Mouse (Mus musculus) MEL (cell line): ENCODE measurements around the gene Celf2. TPM values are rescaled to one million over a fixed set of nuclear protein-coding genes. Genes with fewer than 3 reads are reported as not detected.
"Not testable (repeated sequence)": the region's sequence is repeated elsewhere in the genome, so short reads cannot be mapped to it uniquely, and the experiment has no call there.

Experiments used
- DNase-seq: peaks from one replicate; pipeline ENCODE4 v3.0.0; 2011; ENCODE audit warnings: low read depth, low spot score
- H3K27ac ChIP-seq: 2 replicates; pipeline ENCODE4 v1.5.1; 2012; ENCODE audit warnings: low read depth, mild to moderate bottlenecking, control low read depth, low read length, moderate library complexity; ENCODE audit not compliant: control insufficient read depth
- H3K27me3 ChIP-seq, 2 experiments: fragments of 150-350 bp in 1 of 2; sonication (generic) in 1 of 2; 2 replicates each; pipeline ENCODE4 v1.6.1; 2012; ENCODE audit warnings: low read length in 2 of 2, mild to moderate bottlenecking in 2 of 2, improper control_type of control experiment in 1 of 2, moderate library complexity in 1 of 2; ENCODE audit not compliant: insufficient read depth in 2 of 2, control insufficient read depth in 1 of 2
- H3K36me3 ChIP-seq, 2 experiments: 2 replicates each; pipeline ENCODE4 v1.6.1; 2012 to 2014; ENCODE audit warnings: low read length in 2 of 2, improper control_type of control experiment in 1 of 2, inconsistent platforms in 1 of 2, mild to moderate bottlenecking in 1 of 2; ENCODE audit not compliant: insufficient read depth in 2 of 2, control insufficient read depth in 1 of 2
- H3K4me1 ChIP-seq, 2 experiments: fragments of 150-350 bp in 1 of 2; sonication (generic) in 1 of 2; 2 replicates each; pipeline ENCODE4 v1.6.1; 2012; ENCODE audit warnings: low read length in 2 of 2, improper control_type of control experiment in 1 of 2, mild to moderate bottlenecking in 1 of 2; ENCODE audit not compliant: insufficient read depth in 2 of 2, control insufficient read depth in 1 of 2
- H3K4me3 ChIP-seq, 2 experiments: fragments of 150-350 bp in 1 of 2; sonication (generic) in 1 of 2; 2 replicates each; pipeline ENCODE4 v1.5.1; 2012; ENCODE audit warnings: low read depth in 2 of 2, low read length in 2 of 2, mild to moderate bottlenecking in 2 of 2, moderate library complexity in 2 of 2, control low read depth in 1 of 2, improper control_type of control experiment in 1 of 2; ENCODE audit not compliant: control insufficient read depth in 1 of 2, insufficient read depth in 1 of 2
- H3K79me2 ChIP-seq: 2 replicates; pipeline ENCODE4 v1.6.1; 2012; ENCODE audit warnings: mild to moderate bottlenecking, low read length, moderate library complexity; ENCODE audit not compliant: control insufficient read depth, poor library complexity, insufficient read depth
- H3K9ac ChIP-seq: 2 replicates; pipeline ENCODE4 v1.6.1; 2012; ENCODE audit warnings: low read depth, mild to moderate bottlenecking, control low read depth, low read length, moderate library complexity; ENCODE audit not compliant: control insufficient read depth, poor library complexity, severe bottlenecking
- H3K9me3 ChIP-seq: fragments of 150-350 bp; sonication (generic); replicated peaks from 2 replicates; pipeline ENCODE4 v1.6.1; 2012; ENCODE audit warnings: mild to moderate bottlenecking, low read length, improper control_type of control experiment, moderate library complexity; ENCODE audit not compliant: insufficient read depth
- HCFC1 ChIP-seq: IDR thresholded peaks from 2 replicates; pipeline ENCODE4 v1.6.1; 2012; ENCODE audit warnings: low read depth, mild to moderate bottlenecking, inconsistent platforms, low read length, improper control_type of control experiment, moderate library complexity
- KAT2A ChIP-seq: conservative IDR thresholded peaks from 2 replicates; pipeline ENCODE4 v1.6.1; 2012; ENCODE audit warnings: low read depth, low read length, improper control_type of control experiment, inconsistent platforms
- MAFK ChIP-seq: IDR thresholded peaks from 2 replicates; pipeline ENCODE4 v1.6.1; 2011; ENCODE audit warnings: low read depth, mild to moderate bottlenecking, low read length, improper control_type of control experiment, borderline replicate concordance
- MAX ChIP-seq: IDR thresholded peaks from 2 replicates; pipeline ENCODE4 v1.6.1; 2011; ENCODE audit warnings: low read length, improper control_type of control experiment
- MAZ ChIP-seq: IDR thresholded peaks from 2 replicates; pipeline ENCODE4 v1.6.1; 2012; ENCODE audit warnings: low read depth, mild to moderate bottlenecking, inconsistent platforms, low read length, improper control_type of control experiment
- NELFE ChIP-seq: IDR thresholded peaks from 2 replicates; pipeline ENCODE4 v1.6.1; 2011; ENCODE audit warnings: low read depth, low read length, improper control_type of control experiment
- POLR2AphosphoS2 ChIP-seq: IDR thresholded peaks from 2 replicates; pipeline ENCODE4 v1.6.1; 2011; ENCODE audit warnings: low read length, improper control_type of control experiment
- RCOR1 ChIP-seq: IDR thresholded peaks from 2 replicates; pipeline ENCODE4 v1.6.1; 2012; ENCODE audit warnings: low read depth, mild to moderate bottlenecking, inconsistent platforms, low read length, improper control_type of control experiment
- TAL1 ChIP-seq: IDR thresholded peaks from 2 replicates; pipeline ENCODE4 v1.6.1; 2012; ENCODE audit warnings: mild to moderate bottlenecking, inconsistent platforms, low read length, moderate library complexity, mixed read lengths
- TBP ChIP-seq: IDR thresholded peaks from 2 replicates; pipeline ENCODE4 v1.8.0; 2011; ENCODE audit warnings: low read depth, low read length, improper control_type of control experiment
- TCF12 ChIP-seq: IDR thresholded peaks from 2 replicates; pipeline ENCODE4 v1.6.1; 2014; ENCODE audit warnings: low read depth, mild to moderate bottlenecking, inconsistent platforms, low read length, improper control_type of control experiment, moderate library complexity
- USF1 ChIP-seq: IDR thresholded peaks from 2 replicates; pipeline ENCODE4 v1.6.1; 2014; ENCODE audit warnings: low read depth, mild to moderate bottlenecking, inconsistent platforms, low read length, improper control_type of control experiment, moderate library complexity
- ZC3H11A ChIP-seq: IDR thresholded peaks from 2 replicates; pipeline ENCODE4 v1.6.1; 2012; ENCODE audit warnings: low read depth, mild to moderate bottlenecking, inconsistent platforms, low read length, improper control_type of control experiment
- ZMIZ1 ChIP-seq: IDR thresholded peaks from 2 replicates; pipeline ENCODE4 v1.6.1; 2012; ENCODE audit warnings: low read depth, mild to moderate bottlenecking, inconsistent platforms, low read length, improper control_type of control experiment, moderate library complexity
- ZNF384 ChIP-seq: IDR thresholded peaks from 2 replicates; pipeline ENCODE4 v1.6.1; 2012; ENCODE audit warnings: low read depth, mild to moderate bottlenecking, inconsistent platforms, low read length, improper control_type of control experiment
- polyA plus RNA-seq, 2 experiments: library from polyadenylated mRNA; stranded (reverse) in 1 of 2; unstranded in 1 of 2; fragments of >175 nt in 1 of 2; fragments of >200 nt in 1 of 2; gene quantifications; 2 replicates each; pipeline versions ENCODE4 v1.2.1 to v1.2.4; 2012; ENCODE audit warnings: low replicate concordance in 2 of 2, low read depth in 1 of 2; ENCODE audit not compliant: insufficient read length in 2 of 2, insufficient read depth in 1 of 2, missing spikeins in 1 of 2
- total RNA-seq: library from RNA; depleted of rRNA; stranded (reverse); fragments of 300-350 nt; gene quantifications from 2 replicates; pipeline ENCODE4 v1.2.3, GENCODE M21; 2012

Celf2 gene
- total and polyA plus RNA-seq, 3 experiments = 8.9 to 16.7 TPM; not detected in 1

GRCm38 (mm10) chr2:7270051-7270450 lies 239.3 kb downstream of the Celf2 start:
- no peaks in the 10 kb centered on the region for H3K9me3 ChIP-seq
- TF ChIP-seq MAZ = no peak
- no peak for TF ChIP-seq KAT2A
- no peak for TF ChIP-seq MAFK
- TF ChIP-seq TBP = no peak
- TF ChIP-seq, all 39 proteins: peak for 0
- H3K27ac ChIP-seq = no peak overlapping the region
- no peaks in the 10 kb centered on the region for H3K36me3 ChIP-seq
- H3K4me1 ChIP-seq = no peaks in the 10 kb centered on the region
- H3K4me3 ChIP-seq = no peak overlapping the region
- H3K27me3 ChIP-seq = no peaks in the 10 kb centered on the region
- DNase-seq = no peak
- no peak overlapping the region for H3K9ac ChIP-seq
- no peaks in the 10 kb centered on the region for H3K79me2 ChIP-seq

GRCm38 (mm10) chr2:7267166-7267565 lies 242.2 kb downstream of the Celf2 start:
- no peak for TF ChIP-seq POLR2AphosphoS2
- no peak for TF ChIP-seq RCOR1
- TF ChIP-seq TAL1 = no peak
- no peak for TF ChIP-seq TCF12
- no peak for TF ChIP-seq HCFC1
- no peak for TF ChIP-seq ZNF384

DNA sequence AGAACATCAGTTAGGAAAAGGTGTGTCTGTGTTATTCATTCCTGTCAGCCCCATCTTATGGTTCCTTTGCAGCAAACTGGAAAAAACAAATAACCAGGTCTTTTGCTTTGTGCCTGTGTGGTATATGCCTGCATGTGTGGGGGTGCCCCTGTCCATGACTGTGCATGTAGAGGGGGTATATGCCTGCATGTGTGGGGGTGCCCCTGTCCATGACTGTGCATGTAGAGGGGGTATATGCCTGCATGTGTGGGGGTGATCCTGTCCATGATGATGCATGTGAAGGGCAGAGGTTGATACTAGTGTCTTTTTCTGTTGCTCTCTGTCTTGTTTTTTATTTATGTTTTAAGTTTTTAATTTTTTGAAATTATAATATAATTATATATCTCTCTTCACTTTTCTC lies 246.7 kb downstream of the Celf2 start:
- not testable (repeated sequence) for H3K36me3 ChIP-seq, H3K4me1 ChIP-seq, H3K79me2 ChIP-seq, DNase-seq, H3K9me3 ChIP-seq, H3K4me3 ChIP-seq, H3K9ac ChIP-seq, H3K27me3 ChIP-seq, H3K27ac ChIP-seq

More at GRCm38 (mm10) chr2:7267166-7267565, 242.2 kb downstream of the Celf2 start:
- no peak for DNase-seq
- no peaks in the 10 kb centered on the region for H3K27me3 ChIP-seq
- H3K9ac ChIP-seq = no peak overlapping the region
- no peak overlapping the region for H3K4me3 ChIP-seq
- H3K4me1 ChIP-seq = no peaks in the 10 kb centered on the region
- H3K79me2 ChIP-seq = no peaks in the 10 kb centered on the region
- no peaks in the 10 kb centered on the region for H3K9me3 ChIP-seq
- no peak overlapping the region for H3K27ac ChIP-seq
- no peaks in the 10 kb centered on the region for H3K36me3 ChIP-seq

- H3K4me3 ChIP-seq = no peak overlapping the region
- H3K36me3 ChIP-seq = no peaks in the 10 kb centered on the region
- no peak for DNase-seq
- no peaks in the 10 kb centered on the region for H3K27me3 ChIP-seq
- no peaks in the 10 kb centered on the region for H3K9me3 ChIP-seq
- H3K4me1 ChIP-seq = no peaks in the 10 kb centered on the region
- H3K9ac ChIP-seq = no peak overlapping the region
- TF ChIP-seq ZMIZ1 (no peak), MAX (no peak), KAT2A (no peak), USF1 (no peak), NELFE (no peak), ZC3H11A (no peak)
- no peak overlapping the region for H3K27ac ChIP-seq
- H3K79me2 ChIP-seq = no peaks in the 10 kb centered on the region
Measured at GRCm38 (mm10) chr2:7260186-7260585, 249.2 kb downstream of the Celf2 start.
